Mouse (Mus musculus) heart, adult 2 months (tissue): Measurements from ENCODE around the gene Bub1b.
A peak's percentile ranks its signal among the peaks of the same experiment; 100 is the strongest.

ENCODE experiments used
- CTCF ChIP-seq: fragments of 200-600 bp; IDR thresholded peaks from 2 replicates; pipeline ENCODE4 v1.8.1; 2022; ENCODE audit warnings: antibody characterized with exemption, mild to moderate bottlenecking, moderate library complexity
- EP300 ChIP-seq: fragments of 200-500 bp; IDR thresholded peaks from 2 replicates; pipeline ENCODE4 v1.6.1; 2011; ENCODE audit warnings: low read depth, low read length, control low read depth; ENCODE audit not compliant: insufficient read depth
- POLR2A ChIP-seq: fragments of 200-500 bp; IDR thresholded peaks from 2 replicates; pipeline ENCODE4 v1.6.1; 2011; ENCODE audit warnings: mild to moderate bottlenecking, low read depth, low read length, control low read depth; ENCODE audit not compliant: insufficient read depth

- peak; percentile 95 for TF ChIP-seq CTCF
- TF ChIP-seq POLR2A: no peak
- TF ChIP-seq EP300: 0 out of 2 replicates have a peak, but pooled peaks have one; percentile 55
Measured at GRCm38 (mm10) chr2:118637888-118638526, 40.0 kb downstream of the Bub1b start.
